In genomic region chr17:29730510-29731265, GRCm38 (mm10) we compare ENCODE assay signal across 9 mouse cellular contexts. TPM values are rescaled to one million over a fixed set of nuclear protein-coding genes. Genes with fewer than 3 reads are reported as not detected.
DNase-seq lines count a peak whose midpoint lies in the region; ATAC-seq and TF ChIP-seq lines count a peak whose summit lies in the region.
"Had no signal": no experiment of that assay in that cellular context is flagged by ENCODE, and none has a peak within 500 bp of the region (broad histone marks: within the 10 kb centered on the region; RNA-seq: fewer than 3 reads in every experiment).

No protein-coding gene starts in this region.

- H3K36me3 ChIP-seq in lung, embryonic 14.5 days (ENCODE audit: insufficient read depth): no peaks in the 10 kb centered on the region
- H3K36me3 ChIP-seq in heart, postnatal 0 days (replicated peaks; ENCODE audit: control insufficient read depth, insufficient read depth, low read length): no peaks in the 10 kb centered on the region
- no peaks in the 10 kb centered on the region for H3K36me3 ChIP-seq in neural tube, embryonic 15.5 days
- H3K36me3 ChIP-seq: limb, embryonic 13.5 days had no signal

- TF ChIP-seq POLR2A in cerebellum, adult 2 months (IDR thresholded peaks at IDR 0.05; ENCODE audit: borderline replicate concordance, insufficient read depth, low read length): no peak

- no peaks in the 10 kb centered on the region for H3K9me3 ChIP-seq in lung, embryonic 14.5 days (ENCODE audit: low read depth, low read length)
- no peaks in the 10 kb centered on the region for H3K9me3 ChIP-seq in heart, postnatal 0 days (replicated peaks; ENCODE audit: control insufficient read depth, low read length)
- no peaks in the 10 kb centered on the region for H3K9me3 ChIP-seq in neural tube, embryonic 15.5 days (replicated peaks)
- H3K9me3 ChIP-seq: limb, embryonic 13.5 days had no signal

- peaks cover 5% of the 10 kb centered on the region; the same call in 1 of the 2 replicates for H3K4me1 ChIP-seq in lung, embryonic 14.5 days (ENCODE audit: insufficient read depth)
- peaks cover 25% of the 10 kb centered on the region for H3K4me1 ChIP-seq in cerebellum, adult 2 months (ENCODE audit: control insufficient read depth, insufficient read depth, low read length)
- H3K4me1 ChIP-seq in heart, postnatal 0 days (ENCODE audit: control insufficient read depth, insufficient read depth): peaks cover 12% of the 10 kb centered on the region
- peaks cover 31% of the 10 kb centered on the region for H3K4me1 ChIP-seq in neural tube, embryonic 15.5 days

- H3K27ac ChIP-seq in lung, embryonic 14.5 days (ENCODE audit: low read depth): peak overlapping the region; percentile 2; the same call in 1 of the 2 replicates
- no peak overlapping the region for H3K27ac ChIP-seq in cerebellum, adult 2 months (ENCODE audit: insufficient read depth, low read length)
- 0 out of 2 replicates have a peak overlapping the region, but pooled peaks have one; percentile 28 for H3K27ac ChIP-seq in heart, postnatal 0 days (ENCODE audit: low read depth)
- H3K27ac ChIP-seq in neural tube, embryonic 15.5 days (replicated peaks): peak overlapping the region; percentile 60

- ATAC-seq in lung, embryonic 14.5 days (ENCODE audit: insufficient read depth): no peak; the same call in 1 of the 2 replicates
- ATAC-seq in heart, postnatal 0 days (ENCODE audit: insufficient read depth, low read depth): peak; percentile 80
- ATAC-seq in neural tube, embryonic 15.5 days (ENCODE audit: low FRiP score): no peak; the same call in 1 of the 2 replicates

- H3K4me2 ChIP-seq in lung, embryonic 14.5 days: no peak overlapping the region
- no peak overlapping the region for H3K4me2 ChIP-seq in heart, postnatal 0 days (ENCODE audit: low read depth, low read length)
- H3K4me2 ChIP-seq in neural tube, embryonic 15.5 days: no peak overlapping the region
- H3K4me2 ChIP-seq: limb, embryonic 13.5 days had no signal

- peak; percentile 59 for DNase-seq in lung, embryonic 14.5 days
- no peak for DNase-seq in lung, postnatal 25 days (ENCODE audit: low spot score)
- peak; percentile 70 to 75 for DNase-seq in cerebellum, adult 2 months
- no peak for DNase-seq in heart, postnatal 0 days (ENCODE audit: low spot score)
- no peak for DNase-seq in right cerebral cortex, postnatal 25 days
- DNase-seq in left cerebral cortex, adult 8-10 months (ENCODE audit: low spot score in 2 of 2): no peak
- no peak for DNase-seq in gastrocnemius, adult 18-20 months (ENCODE audit: low spot score)

- H3K27me3 ChIP-seq in lung, embryonic 14.5 days (ENCODE audit: insufficient read depth, low read length): no peaks in the 10 kb centered on the region
- no peaks in the 10 kb centered on the region for H3K27me3 ChIP-seq in cerebellum, adult 2 months (ENCODE audit: control insufficient read depth, insufficient read depth, low read length)
- H3K27me3 ChIP-seq in heart, postnatal 0 days (ENCODE audit: control insufficient read depth, insufficient read depth, low read length): no peaks in the 10 kb centered on the region
- H3K27me3 ChIP-seq in neural tube, embryonic 15.5 days (replicated peaks): no peaks in the 10 kb centered on the region
- H3K27me3 ChIP-seq: limb, embryonic 13.5 days had no signal

- H3K4me3 ChIP-seq in lung, embryonic 14.5 days (ENCODE audit: low read depth, low read length): no peak overlapping the region
- no peak overlapping the region for H3K4me3 ChIP-seq in cerebellum, adult 2 months (replicated peaks; ENCODE audit: insufficient read depth, low read depth, low read length)
- no peak overlapping the region for H3K4me3 ChIP-seq in heart, postnatal 0 days (ENCODE audit: low read depth, low read length)
- H3K4me3 ChIP-seq in neural tube, embryonic 15.5 days (replicated peaks): no peak overlapping the region
- H3K4me3 ChIP-seq: limb, embryonic 13.5 days had no signal

- no peak overlapping the region for H3K9ac ChIP-seq in lung, embryonic 14.5 days
- H3K9ac ChIP-seq in heart, postnatal 0 days (replicated peaks; ENCODE audit: low read depth, low read length): no peak overlapping the region
- no peak overlapping the region for H3K9ac ChIP-seq in neural tube, embryonic 15.5 days (replicated peaks)
- H3K9ac ChIP-seq: limb, embryonic 13.5 days had no signal

- 48% methylated on average over 13 of the region's 13 CpGs for WGBS in lung, embryonic 14.5 days
- 17% methylated on average over 13 of the region's 13 CpGs for WGBS in cerebellum, adult 2 months
- 30% methylated on average over 13 of the region's 13 CpGs for WGBS in heart, postnatal 0 days
- WGBS in neural tube, embryonic 15.5 days: 24% methylated on average over 13 of the region's 13 CpGs

- no peak for TF ChIP-seq EP300 in heart, postnatal 0 days (IDR thresholded peaks at IDR 0.05; ENCODE audit: low read depth)

- peak; percentile 12; the same call in 1 of the 2 replicates for TF ChIP-seq CTCF in lung, embryonic 14.5 days (IDR thresholded peaks at IDR 0.05; ENCODE audit: low read depth)
- 0 out of 2 replicates have a peak, but pooled peaks have one; percentile 8 for TF ChIP-seq CTCF in cerebellum, adult 2 months (IDR thresholded peaks at IDR 0.05; ENCODE audit: borderline replicate concordance, insufficient read depth, low read depth, low read length)
- TF ChIP-seq CTCF in heart, postnatal 0 days (IDR thresholded peaks at IDR 0.05; ENCODE audit: low read depth): no peak

RNA-seq across cellular contexts. Expression of gene Ccdc167, which starts 13.8 kb away (rescaled TPM):
- polyA plus RNA-seq in lung, embryonic 14.5 days (2014; fragmentation: Nextera tagmentation; extraction: Ambion mirVana): 18.2 and 18.4 TPM in 2 replicates
- polyA plus RNA-seq in cerebellum, adult 2 months (2012; rRNA removed): 25.9 and 26.2 TPM in 2 replicates
- total RNA-seq in heart, postnatal 0 days (2014; rRNA removed; ENCODE audit: low replicate concordance): 6.4 and 6.8 TPM in 2 replicates
- 8.2 and 9.9 TPM in 2 replicates for polyA plus RNA-seq in heart, postnatal 0 days (2015; fragmentation: Nextera tagmentation; extraction: Ambion mirVana)
- 10.1 and 10.4 TPM in 2 replicates for polyA plus RNA-seq in neural tube, embryonic 15.5 days (2015; fragmentation: Nextera tagmentation; extraction: Ambion mirVana)
- 10 to 100 TPM; 14.7 to 20.3 (median 17.4) TPM for total RNA-seq in left cerebral cortex, adult 8-10 months (2022)
- total RNA-seq in gastrocnemius, adult 18-20 months (2021): 1 to 10 TPM; 5.9 to 6.3 TPM

Comparison
In these comparisons a context has a peak if more than half of its experiments do, and no peak if none do; other contexts are left out.
1. DNase-seq: peak in lung, embryonic 14.5 days (single experiment) and cerebellum, adult 2 months (2 of 2); none in lung, postnatal 25 days (single experiment), heart, postnatal 0 days (single experiment), right cerebral cortex, postnatal 25 days (single experiment), left cerebral cortex, adult 8-10 months (0 of 2) and gastrocnemius, adult 18-20 months (single experiment).